Mouse (Mus musculus): Measurements from ENCODE around the gene Cib2. TPM values are rescaled to one million over a fixed set of nuclear protein-coding genes. Genes with fewer than 3 reads are reported as not detected.

Cib2 gene
- polyA plus RNA-seq, 1 experiment from 2014 or later: 12.7 TPM

- Histone ChIP-seq H3K27me3 (ENCODE audit: low read depth, poor library complexity, severe bottlenecking) (no peaks in the 10 kb centered on the region), H3K27ac (no peak overlapping the region), H3K4me3 (no peak overlapping the region), H3K36me3 (no peaks in the 10 kb centered on the region), H3K9me3 (replicated peaks) (no peaks in the 10 kb centered on the region), H3K4me1 (0 out of 2 replicates have a peak, but pooled peaks cover 5% of the 10 kb centered on the region)
- WGBS: 91% methylated on average over 3 of the region's 3 CpGs
- DNase-seq (ENCODE audit: low spot score): no peak
Observed at GRCm38 (mm10) chr9:54538244-54538643, 21.8 kb downstream of the Cib2 start.

- Histone ChIP-seq H3K36me3 (no peaks in the 10 kb centered on the region), H3K27ac (no peak overlapping the region), H3K4me3 (no peak overlapping the region), H3K4me1 (0 out of 2 replicates have a peak, but pooled peaks cover 5% of the 10 kb centered on the region), H3K27me3 (ENCODE audit: low read depth, poor library complexity, severe bottlenecking) (no peaks in the 10 kb centered on the region), H3K9me3 (replicated peaks) (no peaks in the 10 kb centered on the region)
- WGBS: 85% methylated on average over 3 of the region's 3 CpGs
- DNase-seq (ENCODE audit: low spot score): no peak
Observed at GRCm38 (mm10) chr9:54537480-54537879, 22.5 kb downstream of the Cib2 start.

GRCm38 (mm10) chr9:54537030-54537429 lies 23.0 kb downstream of the Cib2 start:
- Histone ChIP-seq H3K4me1 (0 out of 2 replicates have a peak, but pooled peaks cover 5% of the 10 kb centered on the region), H3K4me3 (no peak overlapping the region), H3K27me3 (ENCODE audit: low read depth, poor library complexity, severe bottlenecking) (no peaks in the 10 kb centered on the region), H3K9me3 (replicated peaks) (no peaks in the 10 kb centered on the region), H3K27ac (no peak overlapping the region), H3K36me3 (no peaks in the 10 kb centered on the region)
- WGBS: 70% methylated on average over 4 of the region's 4 CpGs
- DNase-seq (ENCODE audit: low spot score): no peak

GRCm38 (mm10) chr9:54536236-54536635 lies 23.8 kb downstream of the Cib2 start:
- no peaks in the 10 kb centered on the region for H3K9me3 ChIP-seq (replicated peaks)
- 0 out of 2 replicates have a peak, but pooled peaks cover 5% of the 10 kb centered on the region for H3K4me1 ChIP-seq
- H3K27me3 ChIP-seq (ENCODE audit: low read depth, poor library complexity, severe bottlenecking): no peaks in the 10 kb centered on the region
- H3K27ac ChIP-seq: no peak overlapping the region
- 90% methylated on average over 7 of the region's 7 CpGs for WGBS
- DNase-seq (ENCODE audit: low spot score): no peak
- H3K4me3 ChIP-seq: no peak overlapping the region
- no peaks in the 10 kb centered on the region for H3K36me3 ChIP-seq

GRCm38 (mm10) chr9:54533975-54534374 lies 26.0 kb downstream of the Cib2 start:
- Histone ChIP-seq H3K27me3 (ENCODE audit: low read depth, poor library complexity, severe bottlenecking) (no peaks in the 10 kb centered on the region), H3K4me3 (no peak overlapping the region), H3K9me3 (replicated peaks) (no peaks in the 10 kb centered on the region), H3K27ac (no peak overlapping the region), H3K4me1 (0 out of 2 replicates have a peak, but pooled peaks cover 5% of the 10 kb centered on the region), H3K36me3 (no peaks in the 10 kb centered on the region)
- DNase-seq (ENCODE audit: low spot score): no peak
- 84% methylated on average over 5 of the region's 5 CpGs for WGBS

GRCm38 (mm10) chr9:54532926-54533325 lies 27.1 kb downstream of the Cib2 start:
- Histone ChIP-seq H3K27me3 (ENCODE audit: low read depth, poor library complexity, severe bottlenecking) (no peaks in the 10 kb centered on the region), H3K27ac (no peak overlapping the region), H3K36me3 (no peaks in the 10 kb centered on the region), H3K4me3 (no peak overlapping the region), H3K4me1 (0 out of 2 replicates have a peak, but pooled peaks cover 5% of the 10 kb centered on the region), H3K9me3 (replicated peaks) (no peaks in the 10 kb centered on the region)
- DNase-seq (ENCODE audit: low spot score): no peak
- WGBS: 81% methylated on average over 2 of the region's 2 CpGs

- no peaks in the 10 kb centered on the region for H3K27me3 ChIP-seq (ENCODE audit: low read depth, poor library complexity, severe bottlenecking)
- 0 out of 2 replicates have a peak, but pooled peaks cover 5% of the 10 kb centered on the region for H3K4me1 ChIP-seq
- H3K36me3 ChIP-seq: no peaks in the 10 kb centered on the region
- no peak for DNase-seq (ENCODE audit: low spot score)
- H3K9me3 ChIP-seq (replicated peaks): no peaks in the 10 kb centered on the region
- H3K27ac ChIP-seq: no peak overlapping the region
- H3K4me3 ChIP-seq: no peak overlapping the region
Observed at GRCm38 (mm10) chr9:54531421-54531820, 28.6 kb downstream of the Cib2 start.

- Histone ChIP-seq H3K27ac (no peak overlapping the region), H3K27me3 (ENCODE audit: low read depth, poor library complexity, severe bottlenecking) (no peaks in the 10 kb centered on the region), H3K4me3 (no peak overlapping the region), H3K4me1 (0 out of 2 replicates have a peak, but pooled peaks cover 5% of the 10 kb centered on the region), H3K36me3 (no peaks in the 10 kb centered on the region), H3K9me3 (replicated peaks) (no peaks in the 10 kb centered on the region)
- DNase-seq (ENCODE audit: low spot score): no peak
- WGBS: 90% methylated on average over 6 of the region's 6 CpGs
Observed at GRCm38 (mm10) chr9:54530836-54531235, 29.2 kb downstream of the Cib2 start.

GRCm38 (mm10) chr9:54529950-54530349 lies 30.1 kb downstream of the Cib2 start:
- Histone ChIP-seq H3K4me3 (no peak overlapping the region), H3K4me1 (0 out of 2 replicates have a peak, but pooled peaks cover 5% of the 10 kb centered on the region), H3K9me3 (replicated peaks) (no peaks in the 10 kb centered on the region), H3K36me3 (no peaks in the 10 kb centered on the region), H3K27me3 (ENCODE audit: low read depth, poor library complexity, severe bottlenecking) (no peaks in the 10 kb centered on the region), H3K27ac (no peak overlapping the region)
- no peak for DNase-seq (ENCODE audit: low spot score)
- 84% methylated on average over 2 of the region's 2 CpGs for WGBS

- DNase-seq (ENCODE audit: low spot score): no peak
- no peak overlapping the region for H3K4me3 ChIP-seq
- no peaks in the 10 kb centered on the region for H3K4me1 ChIP-seq
- no peaks in the 10 kb centered on the region for H3K27me3 ChIP-seq (ENCODE audit: low read depth, poor library complexity, severe bottlenecking)
- H3K27ac ChIP-seq: no peak overlapping the region
- 81% methylated on average over 7 of the region's 7 CpGs for WGBS
- no peaks in the 10 kb centered on the region for H3K9me3 ChIP-seq (replicated peaks)
- no peaks in the 10 kb centered on the region for H3K36me3 ChIP-seq
Observed at GRCm38 (mm10) chr9:54527694-54528093, 32.3 kb downstream of the Cib2 start.

GRCm38 (mm10) chr9:54520286-54520685 lies 39.7 kb downstream of the Cib2 start:
- no peak for DNase-seq (ENCODE audit: low spot score)
- Histone ChIP-seq H3K9me3 (replicated peaks) (no peaks in the 10 kb centered on the region), H3K4me1 (no peaks in the 10 kb centered on the region), H3K4me3 (no peak overlapping the region), H3K36me3 (no peaks in the 10 kb centered on the region), H3K27me3 (ENCODE audit: low read depth, poor library complexity, severe bottlenecking) (no peaks in the 10 kb centered on the region), H3K27ac (no peak overlapping the region)
- WGBS: 83% methylated on average over 4 of the region's 4 CpGs

- Histone ChIP-seq H3K27me3 (ENCODE audit: low read depth, poor library complexity, severe bottlenecking) (no peaks in the 10 kb centered on the region), H3K27ac (no peak overlapping the region), H3K9me3 (replicated peaks) (no peaks in the 10 kb centered on the region), H3K4me1 (no peaks in the 10 kb centered on the region), H3K4me3 (no peak overlapping the region), H3K36me3 (no peaks in the 10 kb centered on the region)
- no peak for DNase-seq (ENCODE audit: low spot score)
- 77% methylated on average over 7 of the region's 7 CpGs for WGBS
Observed at GRCm38 (mm10) chr9:54518921-54519320, 41.1 kb downstream of the Cib2 start.

GRCm38 (mm10) chr9:54515991-54516390 lies 44.0 kb downstream of the Cib2 start:
- WGBS: 87% methylated on average over 2 of the region's 2 CpGs
- no peak for DNase-seq (ENCODE audit: low spot score)
- Histone ChIP-seq H3K27me3 (ENCODE audit: low read depth, poor library complexity, severe bottlenecking) (no peaks in the 10 kb centered on the region), H3K36me3 (no peaks in the 10 kb centered on the region), H3K4me3 (no peak overlapping the region), H3K9me3 (replicated peaks) (no peaks in the 10 kb centered on the region), H3K27ac (no peak overlapping the region), H3K4me1 (no peaks in the 10 kb centered on the region)

GRCm38 (mm10) chr9:54502873-54503272 lies 57.1 kb downstream of the Cib2 start:
- Histone ChIP-seq H3K27ac (no peak overlapping the region), H3K4me1 (peaks cover 13% of the 10 kb centered on the region), H3K4me3 (peak overlapping the region; percentile 85; the same call in 1 of the 2 replicates), H3K27me3 (ENCODE audit: low read depth, poor library complexity, severe bottlenecking) (peaks cover 32% of the 10 kb centered on the region), H3K9me3 (replicated peaks) (no peaks in the 10 kb centered on the region), H3K36me3 (no peaks in the 10 kb centered on the region)
- WGBS: 13% methylated on average over 12 of the region's 12 CpGs
- DNase-seq (ENCODE audit: low spot score): peak; percentile 36

Data from limb, embryonic 10.5 days (tissue).